Mouse (Mus musculus): ENCODE data around the gene Slc16a14. TPM values are rescaled to one million over a fixed set of nuclear protein-coding genes. Genes with fewer than 3 reads are reported as not detected.

The Slc16a14 gene
- polyA plus RNA-seq, 1 experiment from 2014 or later = 0.42 TPM

- ATAC-seq (ENCODE audit: insufficient number of reproducible peaks, insufficient read depth, low FRiP score, low read depth) = no peak
- no peak overlapping the region for H3K4me2 ChIP-seq (replicated peaks; ENCODE audit: low read depth, low read length)
- no peaks in the 10 kb centered on the region for H3K27me3 ChIP-seq (ENCODE audit: control insufficient read depth, insufficient read depth, low read length)
- no peaks in the 10 kb centered on the region for H3K4me1 ChIP-seq (ENCODE audit: control insufficient read depth, insufficient read depth, low read length)
- no peak overlapping the region for H3K27ac ChIP-seq (ENCODE audit: low read length)
- no peaks in the 10 kb centered on the region for H3K36me3 ChIP-seq (ENCODE audit: control insufficient read depth, insufficient read depth, low read length)
- WGBS = 66% methylated on average over 2 of the region's 2 CpGs
- no peaks in the 10 kb centered on the region for H3K9me3 ChIP-seq (ENCODE audit: control insufficient read depth, low read depth, low read length)
- no peak overlapping the region for H3K9ac ChIP-seq (replicated peaks; ENCODE audit: low read depth, low read length)
- no peak overlapping the region for H3K4me3 ChIP-seq (ENCODE audit: low read depth, low read length)
Measured at GRCm38 (mm10) chr1:84882066-84882532, 52.8 kb downstream of the Slc16a14 start.

DNA sequence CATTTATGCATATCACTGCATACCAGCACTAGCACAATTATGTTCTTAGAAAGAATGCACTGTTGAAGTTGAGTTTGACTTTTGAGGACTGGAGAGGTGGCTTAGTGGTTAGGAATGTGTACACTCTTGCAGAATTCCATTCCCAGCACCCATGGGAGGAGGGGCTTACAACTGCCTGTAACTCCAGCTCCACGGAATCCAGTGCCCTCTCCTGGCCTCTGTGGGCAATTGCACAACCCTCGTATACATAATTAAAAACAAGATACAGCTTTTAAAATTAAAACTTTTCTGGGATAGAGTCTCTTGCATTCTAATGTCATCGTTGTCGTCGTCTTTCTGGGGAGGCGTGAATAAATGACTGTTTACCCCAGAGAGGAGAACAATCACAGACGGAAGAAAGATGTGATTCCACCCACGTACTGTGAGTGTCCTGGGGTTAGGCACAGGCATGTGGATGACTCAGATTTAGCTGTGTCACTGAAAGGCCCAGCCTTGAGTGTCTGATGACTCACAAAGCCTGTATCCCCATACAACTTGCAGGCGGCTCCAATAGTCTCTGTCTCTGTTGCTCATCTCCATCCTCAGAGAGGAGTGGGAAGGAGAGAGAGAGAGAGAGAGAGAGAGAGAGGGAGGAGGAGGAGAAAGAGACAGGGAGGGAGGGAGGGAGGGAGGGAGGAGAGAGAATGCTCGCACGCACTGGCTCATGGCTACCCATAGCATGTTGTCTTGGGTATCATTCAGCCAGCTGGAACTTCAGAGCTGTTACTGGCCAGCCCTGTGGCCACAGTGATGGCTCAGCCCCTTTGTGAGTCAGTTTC, 53.5 kb downstream of the Slc16a14 start:
- H3K27me3 ChIP-seq (ENCODE audit: control insufficient read depth, insufficient read depth, low read length) = no peaks in the 10 kb centered on the region

GRCm38 (mm10) chr1:84879571-84880120, 55.3 kb downstream of the Slc16a14 start:
- Histone ChIP-seq H3K27ac (ENCODE audit: low read length) (no peak overlapping the region), H3K27me3 (ENCODE audit: control insufficient read depth, insufficient read depth, low read length) (no peaks in the 10 kb centered on the region), H3K9me3 (ENCODE audit: control insufficient read depth, low read depth, low read length) (no peaks in the 10 kb centered on the region), H3K36me3 (ENCODE audit: control insufficient read depth, insufficient read depth, low read length) (no peaks in the 10 kb centered on the region), H3K4me2 (replicated peaks; ENCODE audit: low read depth, low read length) (no peak overlapping the region), H3K4me3 (ENCODE audit: low read depth, low read length) (no peak overlapping the region), H3K9ac (replicated peaks; ENCODE audit: low read depth, low read length) (no peak overlapping the region), H3K4me1 (ENCODE audit: control insufficient read depth, insufficient read depth, low read length) (no peaks in the 10 kb centered on the region)
- no peak for ATAC-seq (ENCODE audit: insufficient number of reproducible peaks, insufficient read depth, low FRiP score, low read depth)
- WGBS = 93% methylated on average over 8 of the region's 8 CpGs

More for the DNA sequence above, 53.5 kb downstream of the Slc16a14 start:
- Histone ChIP-seq H3K4me1 (ENCODE audit: control insufficient read depth, insufficient read depth, low read length) (no peaks in the 10 kb centered on the region), H3K36me3 (ENCODE audit: control insufficient read depth, insufficient read depth, low read length) (no peaks in the 10 kb centered on the region), H3K27ac (ENCODE audit: low read length) (no peak overlapping the region), H3K9me3 (ENCODE audit: control insufficient read depth, low read depth, low read length) (no peaks in the 10 kb centered on the region), H3K9ac (replicated peaks; ENCODE audit: low read depth, low read length) (no peak overlapping the region), H3K4me3 (ENCODE audit: low read depth, low read length) (no peak overlapping the region), H3K4me2 (replicated peaks; ENCODE audit: low read depth, low read length) (no peak overlapping the region)
- no peak for ATAC-seq (ENCODE audit: insufficient number of reproducible peaks, insufficient read depth, low FRiP score, low read depth)
- WGBS = 77% methylated on average over 11 of the region's 11 CpGs

DNA sequence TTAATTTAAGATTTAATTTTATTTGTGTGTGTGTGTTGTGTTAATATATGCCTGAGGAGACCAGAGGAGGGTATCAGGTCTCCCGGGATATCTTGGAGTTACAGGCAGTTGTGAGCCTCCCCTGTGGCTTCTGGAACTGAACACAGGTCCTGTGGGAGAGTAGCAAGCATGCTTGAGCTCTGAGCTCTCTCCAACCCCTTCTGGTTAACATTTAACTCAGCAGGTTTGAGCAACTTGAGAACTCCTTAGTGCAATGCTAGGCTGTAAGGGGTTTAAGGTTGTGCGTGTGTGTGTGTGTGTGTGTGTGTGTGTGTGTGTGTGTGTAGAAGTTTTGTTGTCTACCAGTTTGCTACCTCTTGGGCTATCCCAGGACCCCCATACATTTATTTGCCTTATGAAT, 57.3 kb downstream of the Slc16a14 start:
- WGBS = 83% methylated on average over 2 of the region's 2 CpGs
- no peak overlapping the region for H3K9ac ChIP-seq (replicated peaks; ENCODE audit: low read depth, low read length)
- H3K4me2 ChIP-seq (replicated peaks; ENCODE audit: low read depth, low read length) = no peak overlapping the region
- no peaks in the 10 kb centered on the region for H3K4me1 ChIP-seq (ENCODE audit: control insufficient read depth, insufficient read depth, low read length)
- ATAC-seq (ENCODE audit: insufficient number of reproducible peaks, insufficient read depth, low FRiP score, low read depth) = no peak
- no peak overlapping the region for H3K4me3 ChIP-seq (ENCODE audit: low read depth, low read length)
- no peaks in the 10 kb centered on the region for H3K27me3 ChIP-seq (ENCODE audit: control insufficient read depth, insufficient read depth, low read length)
- H3K27ac ChIP-seq (ENCODE audit: low read length) = no peak overlapping the region
- no peaks in the 10 kb centered on the region for H3K9me3 ChIP-seq (ENCODE audit: control insufficient read depth, low read depth, low read length)
- H3K36me3 ChIP-seq (ENCODE audit: control insufficient read depth, insufficient read depth, low read length) = no peaks in the 10 kb centered on the region

DNA sequence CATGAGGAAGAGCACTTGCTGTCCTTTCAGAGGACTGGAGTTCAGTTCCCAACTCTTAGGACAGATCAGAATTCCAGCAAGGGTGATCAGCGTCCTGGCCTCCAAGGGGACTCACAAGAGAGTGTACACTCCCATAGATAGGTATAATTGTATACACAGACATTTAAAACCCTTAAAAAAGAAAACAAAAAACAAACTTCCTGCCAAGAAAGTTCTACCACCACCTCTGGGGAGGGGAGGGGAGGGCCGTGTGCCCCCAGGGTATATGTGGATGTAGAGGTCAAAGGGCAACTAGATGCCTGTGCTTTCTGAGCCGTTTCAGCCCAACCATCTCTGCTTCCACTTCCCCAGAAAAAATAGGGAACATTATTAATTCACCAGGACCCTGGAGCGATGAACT, 62.0 kb downstream of the Slc16a14 start:
- ATAC-seq (ENCODE audit: insufficient number of reproducible peaks, insufficient read depth, low FRiP score, low read depth) = no peak
- Histone ChIP-seq H3K4me3 (ENCODE audit: low read depth, low read length) (no peak overlapping the region), H3K27ac (ENCODE audit: low read length) (no peak overlapping the region), H3K4me2 (replicated peaks; ENCODE audit: low read depth, low read length) (no peak overlapping the region), H3K9me3 (ENCODE audit: control insufficient read depth, low read depth, low read length) (no peaks in the 10 kb centered on the region), H3K9ac (replicated peaks; ENCODE audit: low read depth, low read length) (no peak overlapping the region), H3K36me3 (ENCODE audit: control insufficient read depth, insufficient read depth, low read length) (no peaks in the 10 kb centered on the region), H3K27me3 (ENCODE audit: control insufficient read depth, insufficient read depth, low read length) (no peaks in the 10 kb centered on the region), H3K4me1 (ENCODE audit: control insufficient read depth, insufficient read depth, low read length) (no peaks in the 10 kb centered on the region)
- WGBS = 73% methylated on average over 4 of the region's 4 CpGs

- H3K9me3 ChIP-seq (ENCODE audit: control insufficient read depth, low read depth, low read length) = no peaks in the 10 kb centered on the region
- no peaks in the 10 kb centered on the region for H3K27me3 ChIP-seq (ENCODE audit: control insufficient read depth, insufficient read depth, low read length)
- no peak overlapping the region for H3K9ac ChIP-seq (replicated peaks; ENCODE audit: low read depth, low read length)
- H3K4me1 ChIP-seq (ENCODE audit: control insufficient read depth, insufficient read depth, low read length) = no peaks in the 10 kb centered on the region
- H3K36me3 ChIP-seq (ENCODE audit: control insufficient read depth, insufficient read depth, low read length) = no peaks in the 10 kb centered on the region
- WGBS = 21% methylated on average over 3 of the region's 3 CpGs
- no peak overlapping the region for H3K4me3 ChIP-seq (ENCODE audit: low read depth, low read length)
- no peak for ATAC-seq (ENCODE audit: insufficient number of reproducible peaks, insufficient read depth, low FRiP score, low read depth)
- no peak overlapping the region for H3K27ac ChIP-seq (ENCODE audit: low read length)
- no peak overlapping the region for H3K4me2 ChIP-seq (replicated peaks; ENCODE audit: low read depth, low read length)
Measured at GRCm38 (mm10) chr1:84872105-84872504, 62.8 kb downstream of the Slc16a14 start.

DNA sequence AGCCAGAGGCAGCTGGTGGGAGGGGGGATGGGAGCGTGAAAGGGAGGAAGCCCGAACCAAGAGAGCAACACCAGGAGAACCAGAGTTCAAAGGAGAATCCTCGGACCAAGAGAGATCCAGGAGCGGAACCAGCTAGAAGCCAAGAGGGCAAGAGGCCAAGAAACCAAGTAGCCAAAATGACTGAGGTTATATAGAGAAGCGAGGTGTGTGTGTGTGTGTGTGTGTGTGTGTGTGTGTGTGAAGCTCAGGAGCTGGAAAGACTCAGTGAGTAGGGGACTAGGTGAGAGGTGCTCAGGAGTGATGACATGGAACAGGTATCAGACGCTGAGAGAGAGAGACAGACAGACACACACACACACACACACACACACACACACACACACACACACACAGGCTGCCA, 63.8 kb downstream of the Slc16a14 start:
- Histone ChIP-seq H3K4me2 (replicated peaks; ENCODE audit: low read depth, low read length) (no peak overlapping the region), H3K27me3 (ENCODE audit: control insufficient read depth, insufficient read depth, low read length) (no peaks in the 10 kb centered on the region), H3K9me3 (ENCODE audit: control insufficient read depth, low read depth, low read length) (no peaks in the 10 kb centered on the region), H3K4me1 (ENCODE audit: control insufficient read depth, insufficient read depth, low read length) (no peaks in the 10 kb centered on the region), H3K4me3 (ENCODE audit: low read depth, low read length) (no peak overlapping the region), H3K9ac (replicated peaks; ENCODE audit: low read depth, low read length) (no peak overlapping the region), H3K27ac (ENCODE audit: low read length) (no peak overlapping the region), H3K36me3 (ENCODE audit: control insufficient read depth, insufficient read depth, low read length) (no peaks in the 10 kb centered on the region)
- no peak for ATAC-seq (ENCODE audit: insufficient number of reproducible peaks, insufficient read depth, low FRiP score, low read depth)
- 54% methylated on average over 6 of the region's 6 CpGs for WGBS

GRCm38 (mm10) chr1:84869498-84869897, 65.4 kb downstream of the Slc16a14 start:
- peak; percentile 50; the same call in 1 of the 2 replicates for ATAC-seq (ENCODE audit: insufficient number of reproducible peaks, insufficient read depth, low FRiP score, low read depth)
- Histone ChIP-seq H3K9me3 (ENCODE audit: control insufficient read depth, low read depth, low read length) (no peaks in the 10 kb centered on the region), H3K36me3 (ENCODE audit: control insufficient read depth, insufficient read depth, low read length) (no peaks in the 10 kb centered on the region), H3K4me2 (replicated peaks; ENCODE audit: low read depth, low read length) (no peak overlapping the region), H3K27me3 (ENCODE audit: control insufficient read depth, insufficient read depth, low read length) (no peaks in the 10 kb centered on the region), H3K27ac (ENCODE audit: low read length) (no peak overlapping the region), H3K4me1 (ENCODE audit: control insufficient read depth, insufficient read depth, low read length) (no peaks in the 10 kb centered on the region), H3K9ac (replicated peaks; ENCODE audit: low read depth, low read length) (no peak overlapping the region), H3K4me3 (ENCODE audit: low read depth, low read length) (no peak overlapping the region)
- 44% methylated on average over 7 of the region's 7 CpGs for WGBS
